Mouse (Mus musculus) T-helper 1 cell (primary cell): ENCODE data around the gene Emc6.

Experiments
- in situ Hi-C: fragments of 300-600 bp; cut with MboI, MseI; formaldehyde crosslinking; loops from one replicate; pipeline ENCODE4 v1.15.1; 2025; ENCODE audit warnings: high pct_unique_total_duplicates

Emc6 gene

GRCm38 (mm10) chr11:73177509-73177875 is 655 bp upstream of the Emc6 start:
- in situ Hi-C loops, result loop anchor here (25.0 kb wide), 1 partner anchor 1660 kb away; the partner anchor contains the start of gene Mnt

GRCm38 (mm10) chr11:73176186-73176585 is 651 bp downstream of the Emc6 start:
- in situ Hi-C loops, result loop anchor here (25.0 kb wide), 1 partner anchor 1661 kb away; the partner anchor contains the start of gene Mnt

- in situ Hi-C loops, result loop anchor here (25.0 kb wide), 1 partner anchor 1662 kb away; the partner anchor contains the start of gene Mnt
Measured at GRCm38 (mm10) chr11:73175612-73176011, 1.2 kb downstream of the Emc6 start.

- in situ Hi-C loops, result no loop called here
Measured at GRCm38 (mm10) chr11:73172186-73172585, 4.7 kb downstream of the Emc6 start.

GRCm38 (mm10) chr11:73169231-73169630 is 7.6 kb downstream of the Emc6 start:
- in situ Hi-C loops, result no loop called here

GRCm38 (mm10) chr11:73168576-73168975 is 8.3 kb downstream of the Emc6 start:
- in situ Hi-C loops, result no loop called here

GRCm38 (mm10) chr11:73168071-73168470 is 8.8 kb downstream of the Emc6 start:
- in situ Hi-C loops, result no loop called here

- in situ Hi-C loops, result no loop called here
Measured at GRCm38 (mm10) chr11:73162284-73162683, 14.6 kb downstream of the Emc6 start.

- in situ Hi-C loops, result no loop called here
Measured at GRCm38 (mm10) chr11:73161616-73162015, 15.2 kb downstream of the Emc6 start.

GRCm38 (mm10) chr11:73160811-73161200 is 16.0 kb downstream of the Emc6 start:
- in situ Hi-C loops, result no loop called here

- in situ Hi-C loops, result no loop called here
Measured at GRCm38 (mm10) chr11:73159957-73160810, 16.7 kb downstream of the Emc6 start, which contains the start of gene P2rx5. Gene P2rx5, plus strand, starts transcription at chr11:73160421.

- in situ Hi-C loops, result no loop called here
Measured at GRCm38 (mm10) chr11:73155071-73155470, 21.8 kb downstream of the Emc6 start.

- in situ Hi-C loops, result loop anchor here (10.0 kb wide), 1 partner anchor 1563 kb away; no protein-coding TSS in a partner anchor
Measured at GRCm38 (mm10) chr11:73148209-73148608, 28.6 kb downstream of the Emc6 start.

GRCm38 (mm10) chr11:73146975-73147365 is 29.9 kb downstream of the Emc6 start:
- in situ Hi-C loops, result loop anchor here (10.0 kb wide), 1 partner anchor 1562 kb away; no protein-coding TSS in a partner anchor

- in situ Hi-C loops, result loop anchor here (10.0 kb wide), 1 partner anchor 1561 kb away; no protein-coding TSS in a partner anchor
Measured at GRCm38 (mm10) chr11:73146026-73146974, 30.5 kb downstream of the Emc6 start.

GRCm38 (mm10) chr11:73144261-73144681 is 32.6 kb downstream of the Emc6 start:
- in situ Hi-C loops, result loop anchor here (5.0 to 10.0 kb wide), 2 partner anchors 1233 to 1559 kb away; no protein-coding TSS in a partner anchor

- in situ Hi-C loops, result no loop called here
Measured at GRCm38 (mm10) chr11:73137591-73138501, 39.0 kb downstream of the Emc6 start, which contains the start of gene Haspin. Gene Haspin, minus strand, starts transcription at chr11:73138294.

GRCm38 (mm10) chr11:73137116-73137515 is 39.7 kb downstream of the Emc6 start:
- in situ Hi-C loops, result no loop called here

GRCm38 (mm10) chr11:73136587-73136986 is 40.2 kb downstream of the Emc6 start:
- in situ Hi-C loops, result no loop called here

- in situ Hi-C loops, result no loop called here
Measured at GRCm38 (mm10) chr11:73134222-73134621, 42.6 kb downstream of the Emc6 start.

GRCm38 (mm10) chr11:73132999-73133398 is 43.8 kb downstream of the Emc6 start:
- in situ Hi-C loops, result no loop called here
